Mouse (Mus musculus): ENCODE data around the gene Xrcc1. TPM values are rescaled to one million over a fixed set of nuclear protein-coding genes. Genes with fewer than 3 reads are reported as not detected.

The Xrcc1 gene
- polyA plus RNA-seq, 1 experiment from 2014 or later: 26.6 TPM

DNA sequence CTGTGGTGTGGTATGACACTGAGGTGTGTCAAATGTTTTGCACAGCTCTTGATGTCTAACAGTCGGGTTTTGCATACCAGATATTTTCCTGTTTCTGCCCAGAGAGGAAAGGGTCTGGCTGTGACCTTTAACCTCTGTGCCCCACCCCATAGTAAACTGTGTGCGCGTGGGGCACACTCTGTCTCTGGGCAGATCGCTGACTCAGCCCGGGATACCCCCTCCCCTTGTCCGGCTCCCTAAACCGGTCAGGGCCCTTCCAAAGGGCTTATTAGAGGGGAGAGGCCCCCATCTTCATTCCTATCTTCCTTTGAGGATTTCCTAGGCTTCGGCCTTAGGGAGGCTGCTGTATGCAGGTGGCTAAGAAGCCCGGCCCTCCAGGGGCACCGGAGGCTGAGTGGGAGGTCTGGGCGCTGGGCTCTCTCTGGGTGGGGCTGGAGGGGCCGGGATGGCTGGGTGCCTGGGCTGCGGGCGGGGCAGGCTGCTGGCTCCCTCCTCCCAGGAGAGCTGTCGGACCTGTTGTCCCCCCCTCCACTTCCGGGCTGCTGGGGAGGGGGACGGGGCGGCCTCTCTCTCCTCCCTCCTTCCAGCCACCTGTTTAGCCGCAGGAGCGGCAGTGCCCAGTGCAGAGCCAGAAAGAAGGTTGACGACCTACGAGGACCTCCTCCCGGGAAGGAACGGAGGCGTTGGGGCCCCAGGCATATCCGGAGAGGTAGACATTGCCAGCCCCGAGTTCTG, 64.2 kb downstream of the Xrcc1 start, which contains the start of gene Phldb3:
Gene Phldb3 (plus strand): TSS at position 620 of the 735 bp plus-strand sequence.
- no peak for TF ChIP-seq CTCF (IDR thresholded peaks at IDR 0.05; ENCODE audit: low read depth)
- peak; percentile 72 for ATAC-seq
- no peaks in the 10 kb centered on the region; the same call in 1 of the 2 replicates for H3K36me3 ChIP-seq (ENCODE audit: control insufficient read depth, insufficient read depth)
- H3K4me2 ChIP-seq (replicated peaks; ENCODE audit: low read depth): peak within 1 kb of the TSS; percentile 89
- H3K27ac ChIP-seq (ENCODE audit: low read depth, low read length): peak within 1 kb of the TSS; percentile 93
- 6% methylated on average over 22 of the region's 27 CpGs for WGBS
- H3K4me1 ChIP-seq (replicated peaks; ENCODE audit: control insufficient read depth, insufficient read depth, low read length): 0 out of 2 replicates have a peak, but pooled peaks cover 8% of the 10 kb centered on the region
- H3K4me3 ChIP-seq (ENCODE audit: low read depth, low read length): peak within 1 kb of the TSS; percentile 73
- no peaks in the 10 kb centered on the region for H3K9me3 ChIP-seq (ENCODE audit: control insufficient read depth)
- H3K9ac ChIP-seq (ENCODE audit: low read depth, low read length): peak within 1 kb of the TSS; percentile 68
- no peaks in the 10 kb centered on the region; the same call in 1 of the 2 replicates for H3K27me3 ChIP-seq (replicated peaks; ENCODE audit: control insufficient read depth, insufficient read depth, low read length)

DNA sequence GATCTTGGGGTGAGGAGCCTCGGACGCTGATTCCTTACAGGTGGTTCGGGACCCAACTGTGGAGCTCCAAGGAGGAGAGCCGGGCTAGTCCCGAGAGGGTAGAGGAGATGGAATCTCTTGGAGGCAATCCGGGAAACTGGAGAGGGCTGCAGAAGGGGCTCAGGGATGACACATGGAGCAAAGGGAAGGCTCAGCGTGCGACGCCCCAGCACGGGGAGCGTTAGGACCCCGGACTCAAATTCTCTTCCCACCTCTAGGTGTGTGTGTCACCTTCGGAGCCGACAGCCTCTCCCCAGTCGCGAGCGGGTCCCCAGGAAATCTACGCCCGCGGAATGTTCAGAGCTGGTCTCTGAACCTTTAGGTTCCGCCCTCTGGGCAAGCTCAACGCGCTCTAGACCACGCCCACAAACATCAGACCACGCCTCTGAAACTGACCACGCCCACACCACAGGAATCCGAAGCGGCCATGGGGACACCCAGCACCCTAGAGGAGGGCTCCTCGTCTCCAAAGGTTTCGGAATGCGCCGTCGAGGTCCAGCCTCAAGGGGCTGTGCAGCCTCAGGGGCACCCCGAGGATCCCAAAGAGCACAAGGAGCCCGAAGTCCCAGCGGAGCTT, 64.9 kb downstream of the Xrcc1 start:
- under 1% methylated on average over 36 of the region's 36 CpGs for WGBS
- peak; percentile 78 for ATAC-seq
- TF ChIP-seq CTCF (IDR thresholded peaks at IDR 0.05; ENCODE audit: low read depth): no peak

DNA sequence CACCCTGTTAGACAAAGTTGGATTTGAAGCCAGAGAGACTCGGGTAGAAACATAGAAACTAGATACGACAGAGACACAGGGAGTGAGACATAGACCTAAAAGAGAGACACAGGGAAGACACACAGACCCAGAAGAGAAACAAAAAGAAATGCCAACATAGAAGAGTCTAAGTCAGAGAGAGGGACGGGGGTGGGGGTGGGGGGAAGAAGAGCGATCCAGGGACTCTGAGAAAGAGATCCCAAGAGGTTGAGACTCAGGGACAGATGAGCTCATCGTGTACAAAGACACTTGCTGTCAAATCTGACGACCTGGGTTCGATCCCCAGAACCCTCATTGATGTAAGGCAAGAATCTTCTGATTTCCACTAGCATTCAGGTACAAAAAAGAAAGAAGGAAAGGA, 65.6 kb downstream of the Xrcc1 start:
- WGBS: 12% methylated on average over 7 of the region's 7 CpGs
- Histone ChIP-seq H3K4me2 (replicated peaks; ENCODE audit: low read depth) (peak overlapping the region; percentile 89), H3K4me1 (replicated peaks; ENCODE audit: control insufficient read depth, insufficient read depth, low read length) (0 out of 2 replicates have a peak, but pooled peaks cover 8% of the 10 kb centered on the region), H3K36me3 (ENCODE audit: control insufficient read depth, insufficient read depth) (peaks cover 3% of the 10 kb centered on the region; the same call in 1 of the 2 replicates), H3K4me3 (ENCODE audit: low read depth, low read length) (peak overlapping the region; percentile 73), H3K27me3 (replicated peaks; ENCODE audit: control insufficient read depth, insufficient read depth, low read length) (no peaks in the 10 kb centered on the region; the same call in 1 of the 2 replicates), H3K27ac (ENCODE audit: low read depth, low read length) (peak overlapping the region; percentile 30; the same call in 1 of the 2 replicates), H3K9me3 (ENCODE audit: control insufficient read depth) (no peaks in the 10 kb centered on the region), H3K9ac (ENCODE audit: low read depth, low read length) (peak overlapping the region; percentile 68)
- ATAC-seq: no peak
- no peak for TF ChIP-seq CTCF (IDR thresholded peaks at IDR 0.05; ENCODE audit: low read depth)

More for the DNA sequence above, 64.9 kb downstream of the Xrcc1 start:
- Histone ChIP-seq H3K27me3 (replicated peaks; ENCODE audit: control insufficient read depth, insufficient read depth, low read length) (no peaks in the 10 kb centered on the region; the same call in 1 of the 2 replicates), H3K27ac (ENCODE audit: low read depth, low read length) (peak overlapping the region; percentile 93), H3K9me3 (ENCODE audit: control insufficient read depth) (no peaks in the 10 kb centered on the region), H3K9ac (ENCODE audit: low read depth, low read length) (peak overlapping the region; percentile 68), H3K4me1 (replicated peaks; ENCODE audit: control insufficient read depth, insufficient read depth, low read length) (0 out of 2 replicates have a peak, but pooled peaks cover 8% of the 10 kb centered on the region), H3K36me3 (ENCODE audit: control insufficient read depth, insufficient read depth) (no peaks in the 10 kb centered on the region; the same call in 1 of the 2 replicates), H3K4me3 (ENCODE audit: low read depth, low read length) (peak overlapping the region; percentile 73), H3K4me2 (replicated peaks; ENCODE audit: low read depth) (peak overlapping the region; percentile 89)

DNA sequence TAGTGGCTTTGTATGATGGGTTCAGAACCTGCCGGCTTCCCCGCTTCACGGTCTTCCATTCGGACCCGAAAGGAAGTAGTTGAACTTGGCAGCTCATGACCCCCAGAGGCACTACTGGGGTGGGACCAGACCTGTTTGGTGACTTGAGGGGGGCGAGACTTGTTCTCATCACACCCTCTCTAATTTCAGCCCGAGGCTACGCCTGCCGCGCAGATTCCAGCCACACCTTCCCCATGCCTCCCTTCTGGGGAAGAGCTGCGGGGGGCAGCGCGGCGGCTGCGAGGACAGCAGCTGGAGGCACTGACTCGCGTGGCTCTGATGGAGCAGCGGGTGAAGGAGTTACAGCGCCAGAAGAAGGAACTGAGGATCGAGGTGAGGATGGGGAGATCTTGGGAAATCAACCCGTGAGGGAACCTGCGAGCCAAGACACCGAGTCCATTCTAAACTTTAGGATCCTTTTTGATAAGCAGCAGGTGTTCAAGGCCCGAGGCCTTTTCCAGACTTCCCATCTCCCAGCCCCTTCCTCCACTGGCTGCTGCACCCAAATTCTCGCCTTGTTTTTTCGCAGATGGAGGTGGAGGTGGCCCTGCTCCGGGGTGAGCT, 66.3 kb downstream of the Xrcc1 start:
- Histone ChIP-seq H3K27ac (ENCODE audit: low read depth, low read length) (no peak overlapping the region), H3K27me3 (replicated peaks; ENCODE audit: control insufficient read depth, insufficient read depth, low read length) (no peaks in the 10 kb centered on the region; the same call in 1 of the 2 replicates), H3K4me2 (replicated peaks; ENCODE audit: low read depth) (peak overlapping the region; percentile 89), H3K4me3 (ENCODE audit: low read depth, low read length) (peak overlapping the region; percentile 73), H3K9ac (ENCODE audit: low read depth, low read length) (peak overlapping the region; percentile 4; the same call in 1 of the 2 replicates), H3K4me1 (replicated peaks; ENCODE audit: control insufficient read depth, insufficient read depth, low read length) (0 out of 2 replicates have a peak, but pooled peaks cover 8% of the 10 kb centered on the region), H3K9me3 (ENCODE audit: control insufficient read depth) (no peaks in the 10 kb centered on the region), H3K36me3 (ENCODE audit: control insufficient read depth, insufficient read depth) (peaks cover 10% of the 10 kb centered on the region)
- WGBS: 18% methylated on average over 27 of the region's 27 CpGs
- no peak for TF ChIP-seq CTCF (IDR thresholded peaks at IDR 0.05; ENCODE audit: low read depth)
- ATAC-seq: no peak

DNA sequence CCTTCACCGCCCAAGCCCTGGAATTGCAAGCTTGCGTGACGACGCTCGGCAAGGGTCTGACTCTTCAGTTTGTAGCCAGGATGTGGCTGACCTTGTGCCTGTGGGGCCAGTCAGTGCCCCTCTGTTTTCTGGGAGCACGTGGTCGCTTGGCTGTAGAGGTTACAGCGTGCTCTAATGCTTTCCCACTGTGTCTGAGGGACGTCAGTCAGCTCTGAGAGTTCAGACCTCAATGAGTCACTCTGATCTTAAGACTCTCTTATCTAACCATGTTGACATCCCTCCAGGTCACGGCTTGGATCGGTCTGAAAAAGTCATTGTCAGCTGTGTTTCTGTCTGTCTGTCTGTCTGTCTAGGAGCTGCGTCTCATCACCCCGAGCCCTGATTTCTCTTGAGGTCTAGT, 68.7 kb downstream of the Xrcc1 start:
- no peak overlapping the region for H3K4me3 ChIP-seq (ENCODE audit: low read depth, low read length)

More for the DNA sequence above, 68.7 kb downstream of the Xrcc1 start:
- H3K9me3 ChIP-seq (ENCODE audit: control insufficient read depth): no peaks in the 10 kb centered on the region
- H3K36me3 ChIP-seq (ENCODE audit: control insufficient read depth, insufficient read depth): peaks cover 28% of the 10 kb centered on the region
- peak; percentile 52 for ATAC-seq
- H3K4me2 ChIP-seq (replicated peaks; ENCODE audit: low read depth): no peak overlapping the region
- no peaks in the 10 kb centered on the region; the same call in 1 of the 2 replicates for H3K27me3 ChIP-seq (replicated peaks; ENCODE audit: control insufficient read depth, insufficient read depth, low read length)
- H3K9ac ChIP-seq (ENCODE audit: low read depth, low read length): no peak overlapping the region
- H3K27ac ChIP-seq (ENCODE audit: low read depth, low read length): peak overlapping the region; percentile 36; the same call in 1 of the 2 replicates
- TF ChIP-seq CTCF (IDR thresholded peaks at IDR 0.05; ENCODE audit: low read depth): no peak
- 0 out of 2 replicates have a peak, but pooled peaks cover 8% of the 10 kb centered on the region for H3K4me1 ChIP-seq (replicated peaks; ENCODE audit: control insufficient read depth, insufficient read depth, low read length)
- WGBS: 54% methylated on average over 13 of the region's 13 CpGs
